Mouse (Mus musculus) kidney, embryonic 14.5 days (tissue): Measurements from ENCODE around the gene Gm10837. TPM values are rescaled to one million over a fixed set of nuclear protein-coding genes. Genes with fewer than 3 reads are reported as not detected.

ENCODE experiments used
- ATAC-seq: fragments of 200-750 bp; cut with Nextera tagmentation; 2 replicates; pipeline ENCODE4 v1.8.0; 2017; ENCODE audit warnings: moderate number of reproducible peaks, mild to moderate bottlenecking, moderate TSS enrichment, moderate library complexity; ENCODE audit not compliant: low FRiP score, low TSS enrichment
- H3K27ac ChIP-seq: fragments of 300-500 bp; sonication (generic); 2 replicates; pipeline ENCODE4 v1.5.1; 2014; ENCODE audit warnings: low read depth, mild to moderate bottlenecking, low read length, moderate library complexity, mixed read lengths
- H3K27me3 ChIP-seq: fragments of 300-500 bp; sonication (generic); 2 replicates; pipeline ENCODE4 v1.6.1; 2014; ENCODE audit warnings: mild to moderate bottlenecking, low read length; ENCODE audit not compliant: control insufficient read depth, insufficient read depth
- H3K36me3 ChIP-seq: fragments of 300-500 bp; sonication (generic); 2 replicates; pipeline ENCODE4 v1.6.1; 2014; ENCODE audit warnings: low read length, mixed read lengths; ENCODE audit not compliant: control insufficient read depth, insufficient read depth
- H3K4me1 ChIP-seq: fragments of 300-500 bp; sonication (generic); 2 replicates; pipeline ENCODE4 v1.6.1; 2014; ENCODE audit warnings: low read length, mixed read lengths; ENCODE audit not compliant: control insufficient read depth, insufficient read depth
- H3K4me2 ChIP-seq: fragments of 300-500 bp; sonication (generic); replicated peaks from 2 replicates; pipeline ENCODE4 v1.6.1; 2014; ENCODE audit warnings: low read depth, mild to moderate bottlenecking, low read length
- H3K4me3 ChIP-seq: fragments of 300-500 bp; sonication (generic); 2 replicates; pipeline ENCODE4 v1.5.1; 2014; ENCODE audit warnings: mild to moderate bottlenecking, low read length
- H3K9ac ChIP-seq: fragments of 300-500 bp; sonication (generic); 2 replicates; pipeline ENCODE4 v1.6.1; 2014; ENCODE audit warnings: low read depth, mild to moderate bottlenecking, low read length, moderate library complexity
- H3K9me3 ChIP-seq: fragments of 300-500 bp; sonication (generic); 2 replicates; pipeline ENCODE4 v1.6.1; 2016; ENCODE audit warnings: low read length; ENCODE audit not compliant: control insufficient read depth
- WGBS: fragments of 180-500 bp; shearing (Covaris S2); extraction: QIAGEN DNeasy Blood & Tissue Kit; methylation state at CpG from one replicate; pipeline ENCODE4 v1.1.7; 2014; 5-methylcytosine and 5-hydroxymethylcytosine counted together
- polyA plus RNA-seq: library from polyadenylated mRNA; unstranded; fragments of >200 nt; fragmentation: Nextera tagmentation; extraction: Ambion mirVana; gene quantifications from 2 replicates; pipeline ENCODE4 v1.2.1, GENCODE M21; 2014

Gene Gm10837
- polyA plus RNA-seq, 1 experiment from 2014 or later, result not detected

DNA sequence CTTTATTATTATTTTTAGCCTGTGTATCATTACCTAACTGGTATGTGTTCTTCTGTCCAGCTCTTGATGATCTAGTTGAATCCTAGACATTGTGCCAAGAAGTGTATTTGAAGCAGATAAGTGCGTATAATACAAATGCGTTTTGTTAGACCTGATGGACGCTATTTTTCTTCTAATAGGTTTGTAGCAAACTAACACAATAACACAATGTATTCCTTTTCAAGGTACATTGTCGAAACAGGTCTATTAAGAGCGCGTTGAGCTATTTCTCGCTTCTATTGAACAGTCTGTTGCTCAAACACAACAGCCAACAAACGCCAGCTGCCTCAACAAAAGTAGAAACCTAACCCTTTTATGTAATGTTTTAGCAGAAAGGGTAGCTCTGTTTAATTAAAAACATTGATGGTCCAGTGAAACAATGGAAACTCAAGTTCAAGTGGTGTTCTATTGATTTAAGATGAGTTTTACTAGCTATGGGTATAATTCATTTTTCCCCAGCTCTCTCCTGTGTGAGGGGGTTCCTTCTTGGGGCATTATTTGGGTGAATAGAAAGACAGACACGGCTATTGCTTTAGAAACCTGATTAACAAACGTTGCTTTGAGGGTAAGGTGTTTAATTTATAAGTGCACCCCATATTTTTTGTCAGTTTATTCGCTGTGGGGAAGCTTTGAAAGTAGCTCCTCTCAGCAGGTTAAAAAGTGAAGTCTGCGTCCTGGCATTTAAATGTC lies 536 bp upstream of the Gm10837 start:
- 3% methylated on average over 12 of the region's 12 CpGs for WGBS
- Histone ChIP-seq H3K36me3 (no peaks in the 10 kb centered on the region), H3K27ac (no peak overlapping the region), H3K4me3 (no peak overlapping the region), H3K9me3 (no peaks in the 10 kb centered on the region), H3K27me3 (peaks cover 68% of the 10 kb centered on the region), H3K4me2 (no peak overlapping the region), H3K4me1 (no peaks in the 10 kb centered on the region), H3K9ac (no peak overlapping the region)
- ATAC-seq, result no peak

DNA sequence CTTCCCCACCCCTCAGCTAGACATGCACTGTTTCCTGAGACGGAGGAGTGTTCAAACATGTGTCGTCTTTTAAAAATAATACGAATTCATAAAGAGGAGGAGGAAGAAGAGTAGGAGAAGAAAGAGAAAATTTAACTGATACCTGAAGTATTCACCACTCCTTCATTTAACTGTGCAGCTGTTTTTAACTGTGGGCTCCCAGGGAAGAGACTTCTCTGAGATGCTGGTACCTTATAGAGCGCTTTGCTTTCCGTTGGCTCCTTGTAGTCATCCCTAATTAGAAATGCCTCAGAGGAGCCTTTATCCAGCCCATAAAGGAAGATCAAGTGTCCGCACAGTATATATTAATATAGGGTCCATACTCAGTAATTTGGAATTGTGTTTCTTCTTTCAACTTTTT lies 1.1 kb downstream of the Gm10837 start:
- no peak overlapping the region for H3K4me3 ChIP-seq
- no peaks in the 10 kb centered on the region for H3K9me3 ChIP-seq
- H3K4me2 ChIP-seq, result no peak overlapping the region
- ATAC-seq, result no peak
- no peaks in the 10 kb centered on the region for H3K4me1 ChIP-seq
- no peak overlapping the region for H3K9ac ChIP-seq
- H3K27ac ChIP-seq, result no peak overlapping the region
- no peaks in the 10 kb centered on the region for H3K36me3 ChIP-seq
- peaks cover 51% of the 10 kb centered on the region for H3K27me3 ChIP-seq
- WGBS, result 70% methylated on average over 6 of the region's 6 CpGs

DNA sequence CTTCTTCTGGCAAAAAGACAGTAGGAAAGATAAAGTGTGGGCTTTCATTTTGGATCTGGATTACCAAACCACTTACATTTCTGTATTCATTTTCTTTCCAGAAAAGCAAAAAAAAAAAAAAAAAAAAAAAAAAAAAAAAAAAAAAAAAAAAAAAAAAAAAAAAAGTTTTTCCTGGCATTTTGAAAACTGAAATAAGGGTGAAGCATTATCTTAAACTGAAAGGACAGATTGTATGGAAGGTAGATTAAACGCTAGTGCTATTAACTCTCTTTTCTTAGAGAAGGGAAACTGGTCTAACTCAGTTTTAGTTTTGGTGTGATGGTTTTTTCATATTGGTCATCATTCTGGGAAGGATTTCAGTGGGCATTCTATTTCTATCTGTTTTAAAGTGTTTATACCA lies 1.6 kb downstream of the Gm10837 start:
- H3K27me3 ChIP-seq, result peaks cover 47% of the 10 kb centered on the region
- 65% methylated on average over 1 of the region's 1 CpGs for WGBS

DNA sequence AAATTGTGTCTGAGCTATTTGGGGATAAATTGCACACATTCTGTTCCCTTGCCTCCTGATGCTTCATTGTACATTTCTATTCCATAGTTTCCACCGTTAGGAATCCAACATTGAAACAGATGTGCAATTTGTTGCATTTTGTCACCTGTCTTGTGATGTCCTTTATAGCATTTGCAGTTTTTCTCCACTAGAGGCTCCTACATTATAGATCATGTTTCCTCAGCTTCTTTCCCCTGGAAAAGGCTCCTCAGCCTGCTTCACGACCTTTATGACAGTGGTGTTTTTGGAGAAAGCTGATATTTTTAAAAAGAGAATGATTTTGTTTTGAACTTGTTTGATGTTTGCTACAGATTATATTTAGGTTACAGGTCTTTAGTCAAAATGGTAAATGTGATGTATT lies 18.7 kb downstream of the Gm10837 start:
- Histone ChIP-seq H3K4me1 (no peaks in the 10 kb centered on the region), H3K4me2 (no peak overlapping the region), H3K4me3 (no peak overlapping the region), H3K27me3 (no peaks in the 10 kb centered on the region), H3K27ac (no peak overlapping the region), H3K9ac (no peak overlapping the region), H3K9me3 (no peaks in the 10 kb centered on the region), H3K36me3 (no peaks in the 10 kb centered on the region)
- no peak for ATAC-seq
- WGBS, result 24% methylated on average over 2 of the region's 2 CpGs

More for the DNA sequence above, 1.6 kb downstream of the Gm10837 start:
- Histone ChIP-seq H3K9ac (no peak overlapping the region), H3K36me3 (no peaks in the 10 kb centered on the region), H3K4me2 (no peak overlapping the region), H3K9me3 (no peaks in the 10 kb centered on the region), H3K4me1 (no peaks in the 10 kb centered on the region), H3K27ac (no peak overlapping the region), H3K4me3 (no peak overlapping the region)
- ATAC-seq, result no peak

DNA sequence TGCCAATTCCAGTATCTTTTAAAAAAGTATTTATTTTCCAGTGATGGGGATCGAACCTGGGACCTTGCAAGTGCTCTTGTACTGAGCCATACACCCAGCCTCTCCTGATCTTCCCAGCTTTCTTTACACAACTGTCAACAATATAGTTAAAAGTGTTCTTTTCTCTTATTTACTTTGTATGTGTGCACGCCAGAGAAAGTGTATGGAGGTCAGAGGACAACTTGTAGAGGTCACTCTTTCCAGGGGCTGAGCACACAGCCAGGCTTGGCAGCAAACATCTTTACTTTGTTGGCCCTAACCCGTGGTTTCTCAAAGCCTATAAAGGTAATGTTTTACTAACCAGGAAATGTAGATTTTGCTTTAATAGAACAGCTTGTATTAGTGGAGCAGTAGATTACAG lies 21.1 kb downstream of the Gm10837 start:
- no peaks in the 10 kb centered on the region for H3K4me1 ChIP-seq
- no peak overlapping the region for H3K27ac ChIP-seq
- no peaks in the 10 kb centered on the region for H3K27me3 ChIP-seq
- no peaks in the 10 kb centered on the region for H3K36me3 ChIP-seq
- H3K9ac ChIP-seq, result no peak overlapping the region
- no peak overlapping the region for H3K4me3 ChIP-seq
- WGBS, result 60% methylated on average over 3 of the region's 3 CpGs
- no peak for ATAC-seq
- H3K4me2 ChIP-seq, result no peak overlapping the region
- no peaks in the 10 kb centered on the region for H3K9me3 ChIP-seq

DNA sequence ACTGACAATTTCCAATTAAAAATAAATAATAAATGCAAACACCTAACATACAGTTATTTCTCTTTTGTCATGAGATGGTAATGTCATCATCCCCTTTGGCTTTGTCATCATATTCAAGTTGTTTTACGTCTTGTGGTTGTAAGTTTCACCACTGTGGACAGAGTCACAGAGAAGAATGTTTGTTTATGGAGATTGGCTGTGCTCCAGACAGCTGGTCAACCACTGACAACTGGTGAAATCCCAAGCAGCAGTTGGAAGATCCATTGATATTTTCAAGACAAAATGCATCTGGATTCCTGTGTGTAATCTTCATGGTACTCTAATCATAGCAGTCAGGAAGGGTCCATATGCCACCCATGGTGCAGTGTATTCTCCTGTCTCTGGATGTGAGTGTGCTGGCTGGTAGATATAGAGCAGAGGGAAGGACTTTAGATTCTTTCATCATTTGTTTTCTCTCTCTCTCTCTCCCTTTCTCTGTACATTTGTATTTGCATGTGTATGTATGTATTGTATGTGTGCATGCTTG lies 23.2 kb downstream of the Gm10837 start:
- H3K4me3 ChIP-seq, result no peak overlapping the region
- H3K27me3 ChIP-seq, result no peaks in the 10 kb centered on the region
- ATAC-seq, result no peak
- no peak overlapping the region for H3K27ac ChIP-seq
- no peaks in the 10 kb centered on the region for H3K36me3 ChIP-seq
- no peak overlapping the region for H3K9ac ChIP-seq
- no peak overlapping the region for H3K4me2 ChIP-seq
- no peaks in the 10 kb centered on the region for H3K4me1 ChIP-seq
- no peaks in the 10 kb centered on the region for H3K9me3 ChIP-seq
- 60% methylated on average over 1 of the region's 1 CpGs for WGBS

DNA sequence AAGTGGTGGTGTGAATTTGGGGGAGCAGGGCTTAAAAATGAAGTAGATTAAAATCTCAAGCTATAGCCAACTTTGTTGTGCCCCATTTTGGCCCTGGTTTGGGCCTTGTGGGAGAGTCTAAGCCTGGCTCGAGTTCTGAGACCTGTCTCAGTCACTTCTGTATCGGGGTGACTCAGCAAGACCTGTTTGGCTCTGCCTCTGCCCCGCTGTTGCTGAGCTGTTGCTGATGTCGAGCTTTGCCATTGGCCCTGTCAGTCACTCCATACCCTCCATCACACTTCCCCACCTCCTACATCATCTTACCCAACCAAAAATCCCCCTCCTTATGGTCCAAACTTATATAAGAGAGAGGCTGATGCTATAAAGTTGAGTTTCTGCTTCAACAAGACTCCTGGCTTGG lies 38.1 kb downstream of the Gm10837 start:
- H3K4me3 ChIP-seq, result no peak overlapping the region
- H3K36me3 ChIP-seq, result no peaks in the 10 kb centered on the region
- no peak for ATAC-seq
- H3K27me3 ChIP-seq, result no peaks in the 10 kb centered on the region
- peaks cover 4% of the 10 kb centered on the region; the same call in 1 of the 2 replicates for H3K9me3 ChIP-seq
- no peak overlapping the region for H3K9ac ChIP-seq
- H3K4me2 ChIP-seq, result no peak overlapping the region
- H3K4me1 ChIP-seq, result no peaks in the 10 kb centered on the region
- WGBS, result 82% methylated on average over 4 of the region's 4 CpGs
- H3K27ac ChIP-seq, result no peak overlapping the region

DNA sequence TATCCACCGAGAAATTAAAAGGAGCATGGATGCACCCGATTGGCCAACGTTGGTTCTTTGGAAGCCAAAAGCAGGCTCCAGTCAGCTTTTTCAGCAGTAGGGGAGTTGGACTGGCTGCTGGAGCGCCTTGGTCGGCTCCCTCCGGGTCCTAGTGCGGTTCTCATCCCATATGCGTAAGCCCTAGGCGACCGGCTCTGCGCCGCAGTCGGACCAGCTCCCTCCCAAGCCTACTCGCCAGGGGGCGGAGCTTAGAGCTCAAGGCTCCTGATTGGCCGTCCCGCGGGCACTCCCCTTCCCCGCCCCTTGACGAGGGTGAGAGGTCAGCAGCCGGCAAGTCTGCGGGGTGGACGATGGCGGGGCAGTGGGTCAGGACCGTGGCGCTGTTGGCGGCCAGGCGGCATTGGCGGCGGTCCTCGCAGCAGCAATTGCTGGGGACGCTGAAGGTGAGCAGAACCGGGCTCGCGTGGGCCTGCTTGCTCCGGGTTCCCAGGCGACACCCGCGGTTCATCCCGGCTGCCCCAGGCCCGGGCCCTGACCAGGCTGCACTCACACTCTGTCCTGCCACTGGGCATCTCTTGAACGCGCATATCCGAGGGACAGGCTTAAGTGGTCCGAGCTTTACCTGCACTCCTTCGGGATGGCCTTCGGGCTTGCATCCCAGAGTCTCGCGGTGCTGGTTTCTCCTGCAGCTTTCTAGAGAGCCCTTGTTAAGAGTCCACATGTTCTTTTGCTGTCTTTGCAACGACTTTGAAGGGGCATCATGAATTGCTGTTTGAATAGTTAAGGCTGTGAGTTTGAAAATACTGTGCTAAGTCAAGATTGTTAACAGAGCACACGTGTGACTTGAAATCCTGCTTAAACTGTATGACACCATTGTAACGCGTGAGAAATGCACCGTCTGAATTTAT lies 43.9 kb downstream of the Gm10837 start, which contains the start of gene Pcca:
TSS of gene Pcca (plus strand) at position 308 of the 908 bp plus-strand sequence.
- H3K36me3 ChIP-seq, result no peaks in the 10 kb centered on the region
- peak within 1 kb of the TSS; percentile 18; the same call in 1 of the 2 replicates for H3K27ac ChIP-seq
- H3K4me1 ChIP-seq, result no peaks in the 10 kb centered on the region
- no peaks in the 10 kb centered on the region for H3K27me3 ChIP-seq
- peak; percentile 100 for ATAC-seq
- peak within 1 kb of the TSS; percentile 68 for H3K4me2 ChIP-seq
- H3K4me3 ChIP-seq, result peak within 1 kb of the TSS; percentile 68
- no peaks in the 10 kb centered on the region for H3K9me3 ChIP-seq
- peak within 1 kb of the TSS; percentile 58 for H3K9ac ChIP-seq
- WGBS, result 3% methylated on average over 54 of the region's 54 CpGs

DNA sequence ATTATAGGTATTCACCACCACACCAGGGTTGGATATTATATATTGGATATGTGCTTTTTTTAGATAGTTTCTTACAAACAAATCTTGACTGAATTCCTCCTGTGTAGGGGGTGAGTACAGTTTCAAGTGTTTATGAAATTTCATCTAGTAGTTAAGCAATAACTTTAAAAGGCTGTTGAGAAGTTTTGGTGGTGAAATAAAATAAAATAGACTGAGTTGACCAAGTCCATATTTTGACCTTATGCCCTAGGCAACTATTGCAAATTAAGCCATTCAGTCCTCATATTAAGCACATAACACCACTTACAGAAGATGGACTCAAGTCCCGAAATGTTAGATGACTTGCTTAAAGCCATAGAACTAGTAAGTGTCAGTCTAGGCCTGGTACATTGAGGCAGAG lies 45.6 kb downstream of the Gm10837 start:
- Histone ChIP-seq H3K27me3 (no peaks in the 10 kb centered on the region), H3K9ac (no peak overlapping the region), H3K4me1 (no peaks in the 10 kb centered on the region), H3K4me3 (no peak overlapping the region), H3K36me3 (no peaks in the 10 kb centered on the region), H3K4me2 (no peak overlapping the region), H3K9me3 (no peaks in the 10 kb centered on the region), H3K27ac (no peak overlapping the region)
- WGBS, result 100% methylated on average over 1 of the region's 1 CpGs
- no peak for ATAC-seq
